Mouse (Mus musculus): ENCODE measurements around the gene Ror2. TPM values are rescaled to one million over a fixed set of nuclear protein-coding genes. Genes with fewer than 3 reads are reported as not detected.

Gene Ror2
- polyA plus RNA-seq, 1 experiment: 2.0 TPM

- no peaks in the 10 kb centered on the region for H3K27me3 ChIP-seq (ENCODE audit: control insufficient read depth, insufficient read depth, low read length)
- no peak overlapping the region for H3K27ac ChIP-seq (ENCODE audit: control insufficient read depth, insufficient read depth, low read depth, low read length)
- no peaks in the 10 kb centered on the region for H3K36me3 ChIP-seq (ENCODE audit: control insufficient read depth, insufficient read depth, low read length)
- TF ChIP-seq CTCF (IDR thresholded peaks at IDR 0.05; ENCODE audit: control insufficient read depth, insufficient read depth, insufficient replicate concordance, low read depth, low read length): no peak
- TF ChIP-seq POLR2A (IDR thresholded peaks at IDR 0.05; ENCODE audit: control insufficient read depth, low read depth, low read length): no peak
- H3K4me3 ChIP-seq (ENCODE audit: control insufficient read depth, low read depth, low read length): no peak overlapping the region
- H3K4me1 ChIP-seq (ENCODE audit: control insufficient read depth, insufficient read depth, low read length): no peaks in the 10 kb centered on the region
Measured at GRCm38 (mm10) chr13:53158405-53159005, 127.4 kb downstream of the Ror2 start.

- no peak overlapping the region for H3K4me3 ChIP-seq (ENCODE audit: control insufficient read depth, low read depth, low read length)
- no peak overlapping the region for H3K27ac ChIP-seq (ENCODE audit: control insufficient read depth, insufficient read depth, low read depth, low read length)
- H3K27me3 ChIP-seq (ENCODE audit: control insufficient read depth, insufficient read depth, low read length): no peaks in the 10 kb centered on the region
- H3K4me1 ChIP-seq (ENCODE audit: control insufficient read depth, insufficient read depth, low read length): no peaks in the 10 kb centered on the region
- no peaks in the 10 kb centered on the region for H3K36me3 ChIP-seq (ENCODE audit: control insufficient read depth, insufficient read depth, low read length)
- TF ChIP-seq POLR2A (IDR thresholded peaks at IDR 0.05; ENCODE audit: control insufficient read depth, low read depth, low read length) (no peak), CTCF (IDR thresholded peaks at IDR 0.05; ENCODE audit: control insufficient read depth, insufficient read depth, insufficient replicate concordance, low read depth, low read length) (no peak)
Measured at GRCm38 (mm10) chr13:53156911-53157310, 129.0 kb downstream of the Ror2 start.

GRCm38 (mm10) chr13:53156282-53156681 is 129.6 kb downstream of the Ror2 start:
- no peaks in the 10 kb centered on the region for H3K27me3 ChIP-seq (ENCODE audit: control insufficient read depth, insufficient read depth, low read length)
- H3K36me3 ChIP-seq (ENCODE audit: control insufficient read depth, insufficient read depth, low read length): no peaks in the 10 kb centered on the region
- no peaks in the 10 kb centered on the region for H3K4me1 ChIP-seq (ENCODE audit: control insufficient read depth, insufficient read depth, low read length)
- H3K4me3 ChIP-seq (ENCODE audit: control insufficient read depth, low read depth, low read length): no peak overlapping the region
- H3K27ac ChIP-seq (ENCODE audit: control insufficient read depth, insufficient read depth, low read depth, low read length): no peak overlapping the region
- TF ChIP-seq POLR2A (IDR thresholded peaks at IDR 0.05; ENCODE audit: control insufficient read depth, low read depth, low read length) (no peak), CTCF (IDR thresholded peaks at IDR 0.05; ENCODE audit: control insufficient read depth, insufficient read depth, insufficient replicate concordance, low read depth, low read length) (no peak)

GRCm38 (mm10) chr13:53145511-53145910 is 140.4 kb downstream of the Ror2 start:
- TF ChIP-seq CTCF (IDR thresholded peaks at IDR 0.05; ENCODE audit: control insufficient read depth, insufficient read depth, insufficient replicate concordance, low read depth, low read length) (no peak), POLR2A (IDR thresholded peaks at IDR 0.05; ENCODE audit: control insufficient read depth, low read depth, low read length) (no peak)
- Histone ChIP-seq H3K27me3 (ENCODE audit: control insufficient read depth, insufficient read depth, low read length) (no peaks in the 10 kb centered on the region), H3K36me3 (ENCODE audit: control insufficient read depth, insufficient read depth, low read length) (no peaks in the 10 kb centered on the region), H3K4me3 (ENCODE audit: control insufficient read depth, low read depth, low read length) (no peak overlapping the region), H3K27ac (ENCODE audit: control insufficient read depth, insufficient read depth, low read depth, low read length) (no peak overlapping the region), H3K4me1 (ENCODE audit: control insufficient read depth, insufficient read depth, low read length) (no peaks in the 10 kb centered on the region; the same call in 1 of the 2 replicates)

- Histone ChIP-seq H3K36me3 (ENCODE audit: control insufficient read depth, insufficient read depth, low read length) (no peaks in the 10 kb centered on the region), H3K4me1 (ENCODE audit: control insufficient read depth, insufficient read depth, low read length) (no peaks in the 10 kb centered on the region; the same call in 1 of the 2 replicates), H3K27me3 (ENCODE audit: control insufficient read depth, insufficient read depth, low read length) (no peaks in the 10 kb centered on the region), H3K27ac (ENCODE audit: control insufficient read depth, insufficient read depth, low read depth, low read length) (no peak overlapping the region), H3K4me3 (ENCODE audit: control insufficient read depth, low read depth, low read length) (no peak overlapping the region)
- no peak for TF ChIP-seq POLR2A (IDR thresholded peaks at IDR 0.05; ENCODE audit: control insufficient read depth, low read depth, low read length)
- TF ChIP-seq CTCF (IDR thresholded peaks at IDR 0.05; ENCODE audit: control insufficient read depth, insufficient read depth, insufficient replicate concordance, low read depth, low read length): no peak
Measured at GRCm38 (mm10) chr13:53143076-53143475, 142.8 kb downstream of the Ror2 start.

- TF ChIP-seq CTCF (IDR thresholded peaks at IDR 0.05; ENCODE audit: control insufficient read depth, insufficient read depth, insufficient replicate concordance, low read depth, low read length) (no peak), POLR2A (IDR thresholded peaks at IDR 0.05; ENCODE audit: control insufficient read depth, low read depth, low read length) (no peak)
Measured at GRCm38 (mm10) chr13:53142268-53142667, 143.7 kb downstream of the Ror2 start.

GRCm38 (mm10) chr13:53140298-53140697 is 145.6 kb downstream of the Ror2 start:
- Histone ChIP-seq H3K4me1 (ENCODE audit: control insufficient read depth, insufficient read depth, low read length) (no peaks in the 10 kb centered on the region; the same call in 1 of the 2 replicates), H3K27ac (ENCODE audit: control insufficient read depth, insufficient read depth, low read depth, low read length) (no peak overlapping the region), H3K36me3 (ENCODE audit: control insufficient read depth, insufficient read depth, low read length) (no peaks in the 10 kb centered on the region), H3K4me3 (ENCODE audit: control insufficient read depth, low read depth, low read length) (no peak overlapping the region), H3K27me3 (ENCODE audit: control insufficient read depth, insufficient read depth, low read length) (no peaks in the 10 kb centered on the region)
- TF ChIP-seq CTCF (IDR thresholded peaks at IDR 0.05; ENCODE audit: control insufficient read depth, insufficient read depth, insufficient replicate concordance, low read depth, low read length) (no peak), POLR2A (IDR thresholded peaks at IDR 0.05; ENCODE audit: control insufficient read depth, low read depth, low read length) (no peak)

More at GRCm38 (mm10) chr13:53142268-53142667, 143.7 kb downstream of the Ror2 start:
- Histone ChIP-seq H3K27ac (ENCODE audit: control insufficient read depth, insufficient read depth, low read depth, low read length) (no peak overlapping the region), H3K4me1 (ENCODE audit: control insufficient read depth, insufficient read depth, low read length) (no peaks in the 10 kb centered on the region; the same call in 1 of the 2 replicates), H3K27me3 (ENCODE audit: control insufficient read depth, insufficient read depth, low read length) (no peaks in the 10 kb centered on the region), H3K4me3 (ENCODE audit: control insufficient read depth, low read depth, low read length) (no peak overlapping the region), H3K36me3 (ENCODE audit: control insufficient read depth, insufficient read depth, low read length) (no peaks in the 10 kb centered on the region)
